Mouse (Mus musculus) midbrain, postnatal 0 days (tissue): Measurements from ENCODE around the gene St8sia6. TPM values are rescaled to one million over a fixed set of nuclear protein-coding genes. Genes with fewer than 3 reads are reported as not detected.

Experiments
- ATAC-seq: fragments of 200-750 bp; cut with Nextera tagmentation; 2 replicates; pipeline ENCODE4 v1.8.0; 2017; ENCODE audit warnings: moderate number of reproducible peaks, mild to moderate bottlenecking, moderate TSS enrichment, moderate library complexity; ENCODE audit not compliant: low FRiP score
- DNase-seq: peaks from one replicate; pipeline ENCODE4 v3.0.0-alpha.2; 2015; ENCODE audit warnings: low spot score
- H3K27ac ChIP-seq: fragments of 300-500 bp; sonication (generic); 2 replicates; pipeline ENCODE4 v1.5.1; 2014; ENCODE audit warnings: low read depth, mild to moderate bottlenecking, low read length, mixed read lengths
- H3K27me3 ChIP-seq: fragments of 300-500 bp; sonication (generic); 2 replicates; pipeline ENCODE4 v1.6.1; 2014; ENCODE audit warnings: low read length, control low read depth, mixed read lengths; ENCODE audit not compliant: insufficient read depth
- H3K36me3 ChIP-seq: fragments of 300-500 bp; sonication (generic); 2 replicates; pipeline ENCODE4 v1.6.1; 2014; ENCODE audit warnings: low read length, control low read depth, mixed read lengths; ENCODE audit not compliant: insufficient read depth
- H3K4me1 ChIP-seq: fragments of 300-500 bp; sonication (generic); 2 replicates; pipeline ENCODE4 v1.6.1; 2014; ENCODE audit warnings: mild to moderate bottlenecking, control low read depth, antibody characterized with exemption, low read length, mixed read lengths; ENCODE audit not compliant: insufficient read depth
- H3K4me2 ChIP-seq: fragments of 300-500 bp; sonication (generic); 2 replicates; pipeline ENCODE4 v1.6.1; 2014; ENCODE audit warnings: low read depth, mild to moderate bottlenecking, low read length, mixed read lengths; ENCODE audit not compliant: poor library complexity, severe bottlenecking
- H3K4me3 ChIP-seq: fragments of 300-500 bp; sonication (generic); 2 replicates; pipeline ENCODE4 v1.5.1; 2014; ENCODE audit warnings: low read depth, mild to moderate bottlenecking, low read length, moderate library complexity
- H3K9ac ChIP-seq: fragments of 300-500 bp; sonication (generic); replicated peaks from 2 replicates; pipeline ENCODE4 v1.6.1; 2014; ENCODE audit warnings: mild to moderate bottlenecking, low read length, moderate library complexity, mixed read lengths; ENCODE audit not compliant: poor library complexity, severe bottlenecking
- H3K9me3 ChIP-seq: fragments of 300-500 bp; sonication (generic); 2 replicates; pipeline ENCODE4 v1.6.1; 2016; ENCODE audit warnings: low read length, control low read depth
- CTCF ChIP-seq: IDR thresholded peaks from 2 replicates; pipeline ENCODE4 v1.5.1; 2016; ENCODE audit warnings: antibody characterized with exemption, mild to moderate bottlenecking
- WGBS: fragments of 180-500 bp; shearing (Covaris S2); extraction: QIAGEN DNeasy Blood & Tissue Kit; methylation state at CpG from one replicate; pipeline ENCODE4 v1.1.7; 2014; 5-methylcytosine and 5-hydroxymethylcytosine counted together
- polyA plus RNA-seq: library from polyadenylated mRNA; unstranded; fragments of >200 nt; fragmentation: Nextera tagmentation; extraction: Ambion mirVana; gene quantifications from 2 replicates; pipeline ENCODE4 v1.2.1, GENCODE M21; 2015
- total RNA-seq: library from RNA; depleted of rRNA; stranded (reverse); fragments of >200 nt; gene quantifications from 2 replicates; pipeline ENCODE4 v1.2.3, GENCODE M21; 2014

St8sia6 gene
- total and polyA plus RNA-seq, 2 experiments from 2014 or later: 2.1 to 3.4 TPM

GRCm38 (mm10) chr2:13806120-13806519, 12.3 kb upstream of the St8sia6 start:
- no peak overlapping the region for H3K27ac ChIP-seq
- no peak for DNase-seq
- H3K27me3 ChIP-seq: no peaks in the 10 kb centered on the region
- H3K9ac ChIP-seq: no peak overlapping the region
- 0 out of 2 replicates have a peak, but pooled peaks have one; percentile 11 for TF ChIP-seq CTCF
- no peaks in the 10 kb centered on the region for H3K9me3 ChIP-seq
- ATAC-seq: no peak
- no peaks in the 10 kb centered on the region for H3K36me3 ChIP-seq
- H3K4me2 ChIP-seq: no peak overlapping the region
- H3K4me3 ChIP-seq: no peak overlapping the region
- H3K4me1 ChIP-seq: no peaks in the 10 kb centered on the region
- WGBS: 96% methylated on average over 3 of the region's 3 CpGs

GRCm38 (mm10) chr2:13800639-13801038, 6.8 kb upstream of the St8sia6 start:
- DNase-seq: no peak
- H3K27me3 ChIP-seq: no peaks in the 10 kb centered on the region
- no peaks in the 10 kb centered on the region for H3K4me1 ChIP-seq
- H3K4me3 ChIP-seq: no peak overlapping the region
- no peaks in the 10 kb centered on the region for H3K36me3 ChIP-seq
- no peak overlapping the region for H3K27ac ChIP-seq
- H3K9ac ChIP-seq: no peak overlapping the region
- WGBS: 93% methylated on average over 2 of the region's 2 CpGs
- no peak for TF ChIP-seq CTCF
- no peak for ATAC-seq
- no peaks in the 10 kb centered on the region for H3K9me3 ChIP-seq
- no peak overlapping the region for H3K4me2 ChIP-seq

GRCm38 (mm10) chr2:13794446-13794845, 582 bp upstream of the St8sia6 start:
- Histone ChIP-seq H3K36me3 (no peaks in the 10 kb centered on the region), H3K4me3 (no peak overlapping the region), H3K4me2 (no peak overlapping the region), H3K27ac (no peak overlapping the region), H3K9me3 (no peaks in the 10 kb centered on the region), H3K9ac (no peak overlapping the region), H3K4me1 (no peaks in the 10 kb centered on the region), H3K27me3 (no peaks in the 10 kb centered on the region)
- TF ChIP-seq CTCF: no peak
- 87% methylated on average over 8 of the region's 8 CpGs for WGBS
- DNase-seq: no peak
- no peak for ATAC-seq

- Histone ChIP-seq H3K4me3 (peak overlapping the region; percentile 50), H3K4me2 (peak overlapping the region; percentile 93), H3K4me1 (no peaks in the 10 kb centered on the region), H3K36me3 (no peaks in the 10 kb centered on the region), H3K27ac (no peak overlapping the region), H3K9ac (peak overlapping the region; percentile 44), H3K9me3 (no peaks in the 10 kb centered on the region), H3K27me3 (no peaks in the 10 kb centered on the region)
- ATAC-seq: peak; percentile 87
- DNase-seq: peak; percentile 62
- TF ChIP-seq CTCF: 0 out of 2 replicates have a peak, but pooled peaks have one; percentile 9
- under 1% methylated on average over 80 of the region's 89 CpGs for WGBS
Measured at GRCm38 (mm10) chr2:13793054-13793968, 553 bp downstream of the St8sia6 start.

GRCm38 (mm10) chr2:13792256-13793005, 1.4 kb downstream of the St8sia6 start:
- TF ChIP-seq CTCF: no peak
- Histone ChIP-seq H3K9me3 (no peaks in the 10 kb centered on the region), H3K9ac (peak overlapping the region; percentile 44; the same call in 1 of the 2 replicates), H3K27me3 (no peaks in the 10 kb centered on the region), H3K4me1 (no peaks in the 10 kb centered on the region), H3K4me2 (peak overlapping the region; percentile 93), H3K36me3 (no peaks in the 10 kb centered on the region), H3K4me3 (peak overlapping the region; percentile 50), H3K27ac (no peak overlapping the region)
- no peak for ATAC-seq
- no peak for DNase-seq
- 42% methylated on average over 13 of the region's 13 CpGs for WGBS

- Histone ChIP-seq H3K9ac (no peak overlapping the region), H3K4me1 (no peaks in the 10 kb centered on the region), H3K27me3 (no peaks in the 10 kb centered on the region), H3K4me2 (no peak overlapping the region), H3K27ac (no peak overlapping the region), H3K4me3 (no peak overlapping the region), H3K36me3 (no peaks in the 10 kb centered on the region), H3K9me3 (no peaks in the 10 kb centered on the region)
- no peak for ATAC-seq
- no peak for DNase-seq
- TF ChIP-seq CTCF: no peak
- 77% methylated on average over 7 of the region's 7 CpGs for WGBS
Measured at GRCm38 (mm10) chr2:13791598-13791997, 2.3 kb downstream of the St8sia6 start.
